Mouse (Mus musculus) c-Kit-positive CD71-negative TER-119-negative erythroid progenitor cells, embryonic 14.5 days (primary cell): ENCODE measurements around the gene Abca8a.

Experiments
- DNase-seq: peaks from one replicate; pipeline ENCODE4 v3.0.0-alpha.2; 2013; ENCODE audit warnings: low read depth

The Abca8a gene

GRCm38 (mm10) chr11:110095858-110096257 is at the start of gene Abca8a:
TSS of gene Abca8a (minus strand) at chr11:110095978.
- DNase-seq: no peak

DNA sequence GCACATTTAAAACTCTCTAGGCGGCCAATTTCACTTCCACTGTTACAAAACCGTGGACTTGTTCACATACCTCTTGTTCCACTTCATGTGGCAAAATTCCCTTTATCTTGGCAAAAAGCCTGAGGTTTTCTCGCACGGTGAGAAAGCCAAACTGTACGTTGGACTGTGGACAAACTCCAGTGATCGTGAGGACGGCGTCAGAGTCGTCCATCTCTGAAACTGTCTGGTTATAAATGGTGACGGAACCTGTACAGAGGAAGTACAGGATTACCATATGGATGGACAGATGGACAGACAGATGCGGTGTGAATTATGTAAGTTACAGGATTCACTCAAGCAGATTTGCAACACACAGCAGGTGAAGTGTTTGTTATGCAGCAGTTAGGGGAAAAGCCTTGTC is 49.6 kb upstream of the Abca8a start:
- no peak for DNase-seq

- DNase-seq: no peak
Observed at GRCm38 (mm10) chr11:110130760-110131159, 35.0 kb upstream of the Abca8a start.

DNA sequence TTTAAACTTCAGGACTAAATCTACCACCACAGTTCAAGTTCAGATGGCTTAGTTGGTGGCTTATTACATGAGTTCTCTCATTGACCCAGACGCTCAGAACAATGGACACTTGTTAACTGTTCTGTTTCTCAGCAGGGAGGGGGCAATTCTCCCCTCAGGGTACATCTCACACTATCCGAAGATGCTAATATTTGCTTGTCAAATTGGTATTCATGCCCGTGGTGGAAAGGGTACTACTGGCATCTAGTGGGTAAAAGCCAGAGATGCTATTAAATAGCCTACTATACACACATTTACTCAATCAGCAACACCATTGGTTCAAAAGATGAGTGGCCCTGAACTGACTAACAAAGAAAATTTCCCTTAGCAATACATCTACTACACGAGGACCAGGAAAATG is 15.4 kb upstream of the Abca8a start:
- DNase-seq: no peak

DNA sequence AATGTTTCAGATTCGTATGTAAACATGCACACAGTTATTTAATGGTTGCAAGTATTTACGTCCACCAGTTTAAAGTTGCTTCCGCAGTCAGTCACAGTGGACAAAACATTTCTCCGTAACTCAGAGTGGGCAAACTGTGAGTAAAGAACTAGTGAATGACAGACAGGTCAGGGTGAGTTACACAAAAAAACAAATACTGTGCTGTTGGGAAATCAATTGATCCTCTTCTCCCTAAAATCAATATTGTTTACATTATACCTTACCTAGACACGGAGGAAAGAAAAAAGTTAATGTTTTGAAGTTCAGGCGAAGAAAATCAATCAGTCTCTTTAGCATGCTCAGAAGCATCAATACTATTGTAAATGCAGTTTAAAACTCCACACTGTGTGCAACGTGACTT is 5.7 kb upstream of the Abca8a start:
- DNase-seq: no peak

DNA sequence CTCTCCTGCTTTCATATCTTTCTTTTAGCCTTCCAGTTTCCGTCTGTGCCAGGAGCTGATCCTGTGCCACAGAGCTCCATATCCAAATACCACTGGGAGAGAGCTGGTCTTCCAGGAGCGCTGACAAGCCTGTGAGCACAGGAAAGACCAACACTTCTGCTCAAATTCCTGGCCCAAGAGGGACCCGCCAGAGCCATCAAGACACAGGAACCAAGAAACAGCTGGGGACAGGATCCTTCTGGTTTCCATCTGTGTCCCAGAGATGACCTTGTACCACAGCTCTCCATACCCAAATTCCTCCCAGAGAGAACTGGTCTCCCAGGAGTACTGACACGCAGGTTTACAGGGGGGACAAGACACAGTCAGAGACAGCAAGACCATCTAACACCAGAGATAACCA is 3.1 kb upstream of the Abca8a start:
- no peak for DNase-seq

- no peak for DNase-seq
Observed at GRCm38 (mm10) chr11:110097465-110097864, 1.7 kb upstream of the Abca8a start.

DNA sequence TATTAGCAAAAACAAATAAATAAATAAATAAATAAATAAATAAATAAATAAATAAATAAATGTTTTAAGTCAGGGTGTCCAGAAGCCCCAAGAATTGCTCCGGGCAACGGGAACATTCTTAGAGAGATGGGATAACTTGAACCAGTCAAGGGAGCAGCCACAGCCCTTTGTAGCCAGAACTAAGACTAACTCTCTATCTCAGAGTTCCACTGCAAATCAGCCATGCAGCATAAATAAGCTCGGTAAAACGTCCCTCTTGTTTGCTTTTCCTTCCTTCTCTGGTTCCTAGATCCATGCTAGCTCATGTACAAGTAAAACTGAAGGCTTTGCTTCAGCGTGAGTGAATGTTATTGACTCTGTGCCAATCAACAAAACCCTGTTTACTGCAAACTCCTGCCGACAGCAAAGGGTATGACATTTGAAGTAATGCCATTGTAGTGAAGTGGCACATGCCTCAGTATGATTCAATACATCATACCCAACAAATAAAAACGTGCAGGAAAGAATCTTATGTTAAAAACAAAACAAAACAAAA is 865 bp downstream of the Abca8a start:
- no peak for DNase-seq

DNA sequence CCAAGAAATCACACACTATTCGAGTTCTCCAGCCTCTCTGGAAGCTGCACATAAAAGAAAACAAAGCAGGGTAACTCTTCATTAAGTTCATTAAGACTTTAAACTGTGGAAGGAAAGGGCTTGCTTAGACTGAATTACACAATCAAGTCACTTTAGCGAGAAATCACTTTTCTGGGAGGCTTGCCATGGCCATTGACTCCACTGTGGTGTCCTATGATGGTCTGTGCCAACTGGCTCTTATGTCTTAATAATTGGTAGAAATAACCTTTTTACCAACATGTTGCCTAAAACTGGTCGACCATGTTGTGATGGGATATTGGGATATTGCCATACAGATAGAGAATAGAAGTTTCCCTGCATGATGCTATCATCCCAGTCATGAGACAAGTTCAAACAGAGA is 1.5 kb downstream of the Abca8a start:
- DNase-seq: no peak

GRCm38 (mm10) chr11:110091328-110091727 is 4.5 kb downstream of the Abca8a start:
- no peak for DNase-seq

DNA sequence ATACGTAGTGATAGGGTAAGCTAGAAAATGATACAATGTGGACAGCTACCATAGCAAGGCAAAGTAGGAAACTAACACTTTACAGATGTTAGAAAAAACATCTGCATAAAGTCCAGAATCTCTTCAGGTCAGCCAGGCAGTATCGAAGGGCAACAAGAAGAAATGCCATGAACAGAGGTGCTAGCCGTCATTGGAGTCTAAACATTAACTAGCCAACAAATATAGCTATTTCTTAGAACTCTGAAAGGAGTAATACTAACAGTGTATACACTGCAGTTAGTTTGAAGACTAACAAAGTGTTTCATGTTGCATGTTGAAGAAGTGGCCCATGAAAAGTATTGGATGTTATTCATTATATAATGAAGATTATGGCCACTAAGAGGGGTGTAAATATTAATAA is 23.6 kb downstream of the Abca8a start:
- no peak for DNase-seq

- no peak for DNase-seq
Observed at GRCm38 (mm10) chr11:110061032-110061431, 34.7 kb downstream of the Abca8a start.

- no peak for DNase-seq
Observed at GRCm38 (mm10) chr11:110060127-110060526, 35.7 kb downstream of the Abca8a start.

GRCm38 (mm10) chr11:110053681-110054080 is 42.1 kb downstream of the Abca8a start:
- DNase-seq: no peak

DNA sequence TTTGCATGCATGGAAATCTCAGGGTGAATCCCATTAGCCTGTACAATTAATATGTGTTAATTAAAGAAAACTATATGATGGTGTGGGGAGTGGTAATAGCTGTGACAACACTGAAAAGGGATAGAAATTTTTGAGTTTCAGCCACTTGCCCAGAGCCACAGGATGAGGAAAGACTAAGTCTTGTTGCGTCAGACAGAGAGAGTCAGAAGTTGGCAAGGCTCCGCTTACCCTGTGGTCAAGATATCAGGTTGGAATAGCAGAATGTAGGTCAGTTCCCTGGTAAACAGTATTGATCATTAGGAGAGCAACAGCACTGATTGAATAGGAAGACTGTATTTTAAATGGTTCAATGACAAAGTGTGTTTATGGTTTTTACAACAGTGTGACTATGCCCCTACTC is 58.0 kb downstream of the Abca8a start:
- DNase-seq: no peak

GRCm38 (mm10) chr11:110028913-110029695 is 66.7 kb downstream of the Abca8a start:
- peak; percentile 0 for DNase-seq

- no peak for DNase-seq
Observed at GRCm38 (mm10) chr11:110010836-110011546, 84.8 kb downstream of the Abca8a start.

DNA sequence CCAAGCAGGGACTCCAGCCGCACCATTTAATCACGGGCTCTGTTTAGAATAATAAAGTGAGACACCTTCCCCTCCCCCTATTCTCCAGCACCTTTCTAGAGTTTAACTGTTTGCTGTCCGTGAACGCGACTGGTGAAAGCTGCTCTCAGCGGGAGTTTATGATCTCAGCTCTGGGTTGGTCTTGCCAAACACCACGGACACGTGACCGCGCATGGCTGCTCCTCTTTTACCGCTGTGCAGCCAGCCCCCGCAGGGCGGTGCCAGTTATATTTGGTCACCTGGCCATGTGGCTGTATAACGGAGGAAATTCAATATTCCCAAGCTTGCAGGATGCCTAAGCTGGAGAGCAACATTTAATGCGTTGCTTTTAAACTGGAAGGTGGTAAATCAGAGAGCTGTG is 100.2 kb downstream of the Abca8a start, which contains the start of gene Abca8b:
TSS of gene Abca8b (minus strand) at position 222 of the 400 bp plus-strand sequence.
- no peak for DNase-seq

- DNase-seq: no peak
Observed at GRCm38 (mm10) chr11:109995013-109995412, 100.8 kb downstream of the Abca8a start.

- no peak for DNase-seq
Observed at GRCm38 (mm10) chr11:109994014-109994413, 101.8 kb downstream of the Abca8a start.

DNA sequence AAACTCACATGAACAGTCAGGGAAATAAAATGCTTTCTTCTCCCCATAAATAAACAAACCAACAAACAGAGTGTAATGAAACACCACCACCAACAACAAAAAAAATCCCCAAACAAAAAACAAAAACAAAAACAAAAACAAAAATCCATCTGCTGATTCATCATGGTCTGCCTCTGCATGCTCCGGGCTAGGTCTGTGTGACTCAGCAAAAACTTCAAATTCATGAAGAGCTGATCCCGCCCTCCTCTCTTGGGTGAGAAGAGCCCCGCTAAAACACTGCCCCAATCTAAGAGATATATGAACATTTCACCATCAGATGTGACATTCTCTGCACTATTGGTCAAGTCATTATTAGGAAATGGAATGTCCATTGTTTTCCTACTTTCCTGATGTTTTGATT is 104.5 kb downstream of the Abca8a start:
- no peak for DNase-seq

DNA sequence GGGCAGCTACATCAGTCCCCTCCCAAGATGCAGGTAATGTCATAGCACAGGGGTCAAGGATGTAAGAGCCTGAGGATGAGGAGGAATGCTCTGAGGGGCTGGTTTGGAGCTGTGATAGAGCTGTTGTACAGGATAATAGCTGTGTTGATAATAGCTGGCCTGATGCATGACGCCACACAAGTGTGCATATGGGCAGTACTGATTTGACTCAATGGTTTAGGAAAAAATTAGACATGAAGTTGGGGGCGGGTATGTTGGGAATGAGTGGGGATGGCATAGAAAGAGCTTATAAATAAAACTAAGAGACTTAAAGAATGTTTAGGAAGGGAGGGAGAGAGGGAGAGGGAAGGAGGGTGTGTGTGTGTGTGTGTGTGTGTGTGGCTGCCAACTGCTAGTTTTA is 105.5 kb downstream of the Abca8a start:
- no peak for DNase-seq

DNA sequence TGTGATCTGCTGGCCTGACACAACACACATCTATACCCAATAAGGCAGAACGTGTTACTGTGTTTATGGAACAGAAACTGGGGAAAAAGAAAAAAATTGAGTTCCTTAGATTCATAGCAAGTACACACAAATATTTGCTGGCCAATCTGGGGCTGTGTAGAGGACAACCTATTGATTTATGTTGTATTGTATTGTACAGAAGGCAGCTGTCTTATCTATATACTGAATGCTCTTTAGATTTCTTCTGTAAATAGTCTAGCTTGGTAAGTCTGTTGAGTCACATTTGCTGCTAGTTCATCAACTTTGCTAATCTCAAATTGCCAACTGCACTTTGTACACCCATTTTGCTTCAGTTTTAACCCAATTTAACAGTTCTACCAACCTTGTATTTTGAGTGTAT is 107.6 kb downstream of the Abca8a start:
- no peak for DNase-seq
